Mouse (Mus musculus): Measurements from ENCODE around the gene Gnb5. TPM values are rescaled to one million over a fixed set of nuclear protein-coding genes. Genes with fewer than 3 reads are reported as not detected.

Gene Gnb5
- polyA plus RNA-seq (2012; ENCODE audit: low replicate concordance), result not detected in 2 replicates

GRCm38 (mm10) chr9:75306126-75306898, at the start of gene Gnb5:
Gene Gnb5 (plus strand): TSS chr9:75306288.

GRCm38 (mm10) chr9:75347458-75347857, 41.4 kb downstream of the Gnb5 start, which contains the start of gene Bcl2l10:
Gene Bcl2l10 (plus strand): TSS chr9:75347758.

Other genes starting within 250 kb of the Gnb5 start
- 6.9 and 9.4 TPM in 2 replicates for gene Myo5a, start 235.3 kb upstream of the Gnb5 start, polyA plus RNA-seq (2012; ENCODE audit: low replicate concordance)
- gene Myo5c, start 74.3 kb upstream of the Gnb5 start, polyA plus RNA-seq (2012; ENCODE audit: low replicate concordance), result not detected in 2 replicates
- not detected in 2 replicates for gene Bcl2l10, start 41.5 kb downstream of the Gnb5 start, polyA plus RNA-seq (2012; ENCODE audit: low replicate concordance)
- gene Mapk6, start 103.7 kb downstream of the Gnb5 start, polyA plus RNA-seq (2012; ENCODE audit: low replicate concordance), result 5.6 and 10.4 TPM in 2 replicates
- gene Leo1, start 135.2 kb downstream of the Gnb5 start, polyA plus RNA-seq (2012; ENCODE audit: low replicate concordance), result 8.5 and 10.5 TPM in 2 replicates

Data from leukemia stem cell, adult 10-12 weeks (primary cell).